Mouse (Mus musculus): Measurements from ENCODE around the gene Gca. TPM values are rescaled to one million over a fixed set of nuclear protein-coding genes. Genes with fewer than 3 reads are reported as not detected.

Gene Gca
- total and polyA plus RNA-seq, 3 experiments: 4.2 to 10.1 (median 4.7) TPM

- TF ChIP-seq RAD21 (IDR thresholded peaks at IDR 0.05; ENCODE audit: low read depth, low read length): peak; percentile 89
- no peak for TF ChIP-seq JUND (conservative IDR thresholded peaks at IDR 0.05; ENCODE audit: low read depth, low read length)
- TF ChIP-seq MXI1 (IDR thresholded peaks at IDR 0.05; ENCODE audit: low read depth, low read length): no peak
Measured at GRCm38 (mm10) chr2:62627728-62628127, 36.4 kb upstream of the Gca start (continued).

GRCm38 (mm10) chr2:62628356-62628755 is 35.7 kb upstream of the Gca start:
- Histone ChIP-seq H3K9ac (ENCODE audit: insufficient read depth, low read depth) (no peak overlapping the region), H3K4me1 (ENCODE audit: control insufficient read depth in 1 of 2, insufficient read depth in 2 of 2) (no peaks in the 10 kb centered on the region), H3K27me3 (replicated peaks) (no peaks in the 10 kb centered on the region), H3K9me3 (replicated peaks; ENCODE audit: low read length) (no peaks in the 10 kb centered on the region), H3K4me3 (replicated peaks in 1 of 3; ENCODE audit: low read depth in 2 of 3, low read length in 2 of 3, poor library complexity in 1 of 3) (no peak overlapping the region), H3K4me2 (ENCODE audit: insufficient read depth, low read depth, poor library complexity, severe bottlenecking) (no peak overlapping the region), H3K27ac (ENCODE audit: insufficient read depth, low read depth) (no peak overlapping the region), H3K79me2 (replicated peaks; ENCODE audit: control insufficient read depth, extremely low read depth, insufficient read depth, poor library complexity, severe bottlenecking) (no peaks in the 10 kb centered on the region), H3K36me3 (replicated peaks in 1 of 2; ENCODE audit: control insufficient read depth in 1 of 2, insufficient read depth in 1 of 2, low read length in 1 of 2) (peaks cover 0 to 7% of the 10 kb centered on the region in 2 experiments)
- in situ Hi-C loops (cut with MboI; ENCODE audit: low pct_ligation_motif_present, low pct_unique_long_range_greater_than_20kb, low sequenced_read_pairs) (loop anchor here (5.0 to 10.0 kb wide), 2 partner anchors 171 to 654 kb away; no protein-coding TSS in a partner anchor), dilution Hi-C loops (cut with MboI; ENCODE audit: extremely low pct_ligation_motif_present, extremely low pct_unique_long_range_greater_than_20kb, low sequenced_read_pairs) (no loop called here)
- TF ChIP-seq ZC3H11A (IDR thresholded peaks at IDR 0.05; ENCODE audit: low read depth, low read length): no peak
- no peak for TF ChIP-seq RAD21 (IDR thresholded peaks at IDR 0.05; ENCODE audit: low read depth, low read length)
- TF ChIP-seq CHD2 (IDR thresholded peaks at IDR 0.05; ENCODE audit: low read length): no peak
- no peak for TF ChIP-seq SMC3 (IDR thresholded peaks at IDR 0.05; ENCODE audit: low read depth, low read length)
- TF ChIP-seq E2F4 (IDR thresholded peaks at IDR 0.05; ENCODE audit: insufficient replicate concordance, low read depth, low read length): no peak
- no peak for TF ChIP-seq ZMIZ1 (IDR thresholded peaks at IDR 0.05; ENCODE audit: low read depth, low read length)
- TF ChIP-seq MXI1 (IDR thresholded peaks at IDR 0.05; ENCODE audit: low read depth, low read length): no peak
- no peak for TF ChIP-seq ELF1 (IDR thresholded peaks at IDR 0.05; ENCODE audit: low read depth, low read length)
- TF ChIP-seq POLR2A (IDR thresholded peaks at IDR 0.05; ENCODE audit: low read depth, low read length): no peak
- no peak for TF ChIP-seq MAX (IDR thresholded peaks at IDR 0.05; ENCODE audit: low read length)
- no peak for TF ChIP-seq JUN (IDR thresholded peaks at IDR 0.05; ENCODE audit: insufficient read depth, low read depth, low read length)
- no peak for TF ChIP-seq TCF12 (IDR thresholded peaks at IDR 0.05; ENCODE audit: low read depth, low read length)
- DNase-seq (ENCODE audit: extremely low read depth): no peak

GRCm38 (mm10) chr2:62630446-62630845 is 33.6 kb upstream of the Gca start:
- in situ Hi-C loops (cut with MboI; ENCODE audit: low pct_ligation_motif_present, low pct_unique_long_range_greater_than_20kb, low sequenced_read_pairs): no loop called here
- peak; percentile 79 for DNase-seq (ENCODE audit: extremely low read depth)
- dilution Hi-C loops (cut with MboI; ENCODE audit: extremely low pct_ligation_motif_present, extremely low pct_unique_long_range_greater_than_20kb, low sequenced_read_pairs): no loop called here

More at GRCm38 (mm10) chr2:62630446-62630845, 33.6 kb upstream of the Gca start:
- H3K36me3 ChIP-seq (replicated peaks in 1 of 2; ENCODE audit: control insufficient read depth in 1 of 2, insufficient read depth in 1 of 2, low read length in 1 of 2): peaks cover 0 to 11% of the 10 kb centered on the region in 2 experiments
- TF ChIP-seq RAD21 (IDR thresholded peaks at IDR 0.05; ENCODE audit: low read depth, low read length): peak; percentile 83
- TF ChIP-seq RCOR1 (conservative IDR thresholded peaks at IDR 0.05; ENCODE audit: low read depth, low read length): no peak
- no peak for TF ChIP-seq MXI1 (IDR thresholded peaks at IDR 0.05; ENCODE audit: low read depth, low read length)
- TF ChIP-seq PAX5 (IDR thresholded peaks at IDR 0.05; ENCODE audit: low read length): no peak
- no peak for TF ChIP-seq ZNF384 (IDR thresholded peaks at IDR 0.05; ENCODE audit: low read depth, low read length)
- no peak for TF ChIP-seq E2F4 (IDR thresholded peaks at IDR 0.05; ENCODE audit: insufficient replicate concordance, low read depth, low read length)
- TF ChIP-seq EP300 (IDR thresholded peaks at IDR 0.05; ENCODE audit: low read length): no peak
- peak in 1 of 2 experiments; percentile 78; a peak in 3 of 4 replicates for TF ChIP-seq CTCF (conservative IDR thresholded peaks at IDR 0.05 in 1 of 2, IDR thresholded peaks at IDR 0.05 in 1 of 2; ENCODE audit: low read depth in 2 of 2, low read length in 2 of 2)
- TF ChIP-seq ELF1 (IDR thresholded peaks at IDR 0.05; ENCODE audit: low read depth, low read length): peak; percentile 84
- no peak for TF ChIP-seq HCFC1 (IDR thresholded peaks at IDR 0.05; ENCODE audit: low read depth, low read length)
- TF ChIP-seq GABPA (IDR thresholded peaks at IDR 0.05; ENCODE audit: insufficient replicate concordance, low read depth, low read length): no peak
- TF ChIP-seq USF2 (conservative IDR thresholded peaks at IDR 0.05; ENCODE audit: low read depth, low read length): no peak
- TF ChIP-seq MYC (IDR thresholded peaks at IDR 0.05; ENCODE audit: low read depth, low read length): 0 out of 2 replicates have a peak, but pooled peaks have one; percentile 11
- TF ChIP-seq CHD2 (IDR thresholded peaks at IDR 0.05; ENCODE audit: low read length): no peak
- TF ChIP-seq SMC3 (IDR thresholded peaks at IDR 0.05; ENCODE audit: low read depth, low read length): peak; percentile 55
- 0 out of 2 replicates have a peak, but pooled peaks have one; percentile 42 for TF ChIP-seq BHLHE40 (IDR thresholded peaks at IDR 0.05; ENCODE audit: low read depth, low read length)
- TF ChIP-seq ZC3H11A (IDR thresholded peaks at IDR 0.05; ENCODE audit: low read depth, low read length): no peak
- TF ChIP-seq ZKSCAN1 (IDR thresholded peaks at IDR 0.05; ENCODE audit: borderline replicate concordance, low read depth, low read length): no peak
- no peak for TF ChIP-seq POLR2AphosphoS2 (IDR thresholded peaks at IDR 0.05; ENCODE audit: low read depth, low read length)
- TF ChIP-seq USF1 (IDR thresholded peaks at IDR 0.05; ENCODE audit: low read depth, low read length): no peak
- no peak for TF ChIP-seq TCF12 (IDR thresholded peaks at IDR 0.05; ENCODE audit: low read depth, low read length)
- H3K9me3 ChIP-seq (replicated peaks; ENCODE audit: low read length): no peaks in the 10 kb centered on the region
- H3K9ac ChIP-seq (ENCODE audit: insufficient read depth, low read depth): no peak overlapping the region
- H3K27ac ChIP-seq (ENCODE audit: insufficient read depth, low read depth): no peak overlapping the region
- H3K27me3 ChIP-seq (replicated peaks): no peaks in the 10 kb centered on the region
- H3K4me3 ChIP-seq (replicated peaks in 1 of 3; ENCODE audit: low read depth in 2 of 3, low read length in 2 of 3, poor library complexity in 1 of 3): no peak overlapping the region
- no peaks in the 10 kb centered on the region for H3K79me2 ChIP-seq (replicated peaks; ENCODE audit: control insufficient read depth, extremely low read depth, insufficient read depth, poor library complexity, severe bottlenecking)
- H3K4me2 ChIP-seq (ENCODE audit: insufficient read depth, low read depth, poor library complexity, severe bottlenecking): no peak overlapping the region
- H3K4me1 ChIP-seq (ENCODE audit: control insufficient read depth in 1 of 2, insufficient read depth in 2 of 2): peaks cover 6 to 10% of the 10 kb centered on the region in 2 experiments; a peak in 3 of 4 replicates
